Mouse (Mus musculus): ENCODE measurements around the gene Rasgef1b.

Gene Rasgef1b

DNA sequence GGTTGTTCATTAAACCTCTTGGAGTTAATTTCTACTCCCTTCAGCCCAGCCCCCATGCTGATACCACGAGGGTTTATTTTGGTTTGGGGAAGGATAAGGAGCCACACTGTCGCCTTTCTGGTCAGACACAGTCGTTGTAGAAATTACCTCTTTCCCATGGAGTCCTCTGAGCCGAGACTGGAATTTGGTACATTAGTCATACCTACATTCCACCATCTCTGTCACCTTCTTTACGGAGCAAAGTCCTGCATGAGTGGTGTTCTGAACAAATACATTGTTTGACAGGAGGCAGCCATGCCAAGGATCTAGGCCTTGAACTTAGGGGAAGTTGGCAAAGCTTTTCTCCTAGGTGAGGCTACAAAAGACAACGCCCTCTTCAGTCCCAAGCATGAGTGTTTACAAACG is 202.1 kb downstream of the Rasgef1b start:
- DNase-seq, result no peak

DNA sequence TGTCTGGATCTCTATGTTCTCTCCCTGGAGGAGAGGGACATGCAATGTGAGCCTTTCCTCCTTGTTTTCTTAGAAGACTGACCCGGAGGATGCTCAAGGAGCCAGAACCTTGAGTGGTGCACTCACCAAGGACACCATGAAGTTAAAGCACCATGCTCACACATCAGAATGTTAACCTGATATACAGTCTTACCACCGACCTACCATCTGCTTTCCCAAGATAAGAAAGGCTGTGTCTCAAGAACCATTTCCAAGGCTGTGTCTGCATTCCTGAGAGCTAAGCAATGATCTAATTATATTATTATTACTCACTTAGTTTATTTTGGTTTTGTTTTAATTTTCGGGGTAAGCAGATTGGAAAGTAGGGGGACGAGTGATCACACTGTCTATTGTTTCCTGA is 203.2 kb downstream of the Rasgef1b start:
- DNase-seq, result no peak

DNA sequence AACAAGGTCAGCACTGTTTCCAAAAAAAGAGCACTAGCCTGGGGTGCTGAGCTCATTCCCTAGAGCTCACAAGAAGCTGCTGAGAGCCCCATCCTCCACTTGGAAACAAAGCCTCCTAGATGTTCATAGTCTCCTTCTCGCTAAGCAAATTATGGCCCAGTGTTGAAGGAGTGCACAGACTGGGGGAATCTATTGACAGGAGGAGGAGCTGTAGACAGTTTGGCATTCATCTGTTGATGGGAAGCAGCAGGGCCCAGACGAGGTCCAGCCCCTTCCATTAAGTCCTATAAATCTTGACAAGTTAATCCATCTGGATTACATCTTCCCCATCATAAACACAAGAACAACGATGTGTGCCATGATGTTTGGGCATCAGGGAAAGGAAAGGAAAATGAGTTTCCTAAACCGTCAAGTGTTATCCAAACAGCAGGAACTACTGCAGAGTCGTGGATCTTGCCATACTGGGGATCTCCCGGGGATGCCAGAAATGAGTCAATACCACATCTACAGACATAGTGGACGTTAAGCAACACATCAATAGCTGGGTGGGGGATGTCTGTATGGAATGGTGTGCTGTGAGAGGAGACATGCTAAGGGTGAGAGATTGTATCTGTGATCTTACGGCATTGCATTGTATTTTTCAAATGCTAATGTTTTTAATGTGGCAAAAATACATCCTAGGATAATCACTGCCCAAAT is 206.1 kb downstream of the Rasgef1b start:
- no peak for DNase-seq

DNA sequence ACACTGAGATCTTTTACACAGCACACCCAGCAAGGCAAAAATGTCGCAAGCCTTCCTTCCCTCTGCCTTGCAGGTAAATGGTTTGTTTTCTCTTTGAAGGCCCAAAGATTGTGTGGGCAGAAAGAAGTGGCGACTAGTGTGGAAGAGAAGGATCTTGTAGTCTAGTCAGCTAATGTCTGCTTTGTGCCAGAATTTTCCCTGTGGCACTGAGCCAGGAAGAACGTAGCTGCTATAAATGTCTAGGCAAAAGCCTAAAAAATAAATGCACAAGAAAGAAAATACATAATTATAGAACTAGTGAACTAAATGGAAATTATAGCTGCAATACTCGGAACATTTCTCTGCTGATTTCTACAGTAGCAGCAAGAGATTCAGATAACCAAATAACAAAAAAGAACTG is 207.5 kb downstream of the Rasgef1b start:
- DNase-seq, result no peak

DNA sequence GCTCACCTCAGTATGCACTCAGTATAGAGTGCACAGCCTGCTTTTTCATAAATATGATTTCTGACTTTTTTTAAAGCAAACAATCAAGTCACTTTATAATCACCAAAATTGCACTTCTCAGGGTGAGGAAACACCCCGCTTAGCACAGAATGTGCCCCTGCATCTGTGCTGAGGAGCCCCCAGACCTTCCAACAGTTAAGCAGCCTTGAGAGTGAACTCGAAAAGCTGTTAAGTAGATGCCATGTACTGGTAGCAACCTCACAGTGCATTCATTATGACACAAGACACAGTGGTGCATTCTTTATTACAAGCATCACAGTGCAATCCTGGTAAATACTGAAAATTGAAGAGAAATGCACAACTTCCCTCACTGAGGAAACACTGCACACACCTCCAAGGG is 209.3 kb downstream of the Rasgef1b start:
- DNase-seq, result no peak

DNA sequence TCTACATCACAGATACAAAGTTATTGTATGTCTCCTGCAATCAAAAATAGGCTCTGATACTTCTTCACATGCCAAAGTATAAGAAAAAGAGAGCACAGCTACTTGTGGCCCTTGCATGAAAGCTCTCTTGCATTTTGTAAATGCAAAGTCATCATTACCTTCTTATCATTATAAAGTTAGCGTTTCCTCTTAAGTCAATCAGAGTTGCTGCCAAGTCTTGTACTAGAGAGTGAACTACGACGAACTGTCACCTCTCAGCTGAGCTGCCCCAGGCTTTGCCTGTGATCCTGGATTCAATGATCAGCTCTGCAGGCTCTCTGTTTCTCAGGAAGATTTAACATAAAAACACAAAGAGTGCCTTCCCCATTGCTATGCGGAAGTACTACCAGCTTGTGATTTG is 209.8 kb downstream of the Rasgef1b start:
- DNase-seq, result no peak

DNA sequence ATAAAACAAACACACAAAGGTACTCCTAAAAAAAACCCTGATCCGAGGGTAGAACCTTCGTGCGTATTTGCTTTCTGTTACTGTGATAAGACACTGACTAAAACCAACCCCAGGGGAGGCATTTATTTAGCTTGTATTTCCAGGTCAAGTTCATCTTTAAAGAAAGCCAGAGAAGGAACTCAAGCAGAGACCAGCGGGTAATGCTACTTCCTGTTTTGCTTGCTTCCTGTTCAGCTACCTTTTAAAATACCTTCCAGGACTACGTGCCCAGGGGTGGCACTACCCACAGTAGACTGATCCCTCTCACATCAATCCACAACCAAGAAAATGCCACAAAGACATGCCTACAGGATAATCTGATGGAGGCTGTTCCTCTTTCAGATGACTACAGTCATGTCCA is 212.7 kb downstream of the Rasgef1b start:
- no peak for DNase-seq

DNA sequence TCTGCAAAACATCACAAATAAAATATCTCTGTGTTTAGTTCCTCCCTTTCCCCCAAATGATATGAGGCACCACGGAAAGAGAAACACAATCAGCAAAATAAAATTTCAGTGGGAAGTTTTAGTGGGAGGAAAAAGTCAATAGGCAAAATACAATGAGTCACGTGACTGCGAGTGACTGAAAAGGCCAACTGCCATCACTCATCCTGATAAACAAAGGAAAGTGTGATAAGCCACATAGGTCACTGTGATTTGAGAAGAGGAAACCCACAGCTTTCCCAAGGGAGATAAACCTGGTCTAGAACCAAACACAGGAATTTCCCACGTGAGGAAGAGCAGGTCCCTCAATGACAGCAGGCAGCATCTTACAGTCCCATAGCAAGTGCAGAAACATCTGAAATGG is 213.1 kb downstream of the Rasgef1b start:
- DNase-seq, result no peak

DNA sequence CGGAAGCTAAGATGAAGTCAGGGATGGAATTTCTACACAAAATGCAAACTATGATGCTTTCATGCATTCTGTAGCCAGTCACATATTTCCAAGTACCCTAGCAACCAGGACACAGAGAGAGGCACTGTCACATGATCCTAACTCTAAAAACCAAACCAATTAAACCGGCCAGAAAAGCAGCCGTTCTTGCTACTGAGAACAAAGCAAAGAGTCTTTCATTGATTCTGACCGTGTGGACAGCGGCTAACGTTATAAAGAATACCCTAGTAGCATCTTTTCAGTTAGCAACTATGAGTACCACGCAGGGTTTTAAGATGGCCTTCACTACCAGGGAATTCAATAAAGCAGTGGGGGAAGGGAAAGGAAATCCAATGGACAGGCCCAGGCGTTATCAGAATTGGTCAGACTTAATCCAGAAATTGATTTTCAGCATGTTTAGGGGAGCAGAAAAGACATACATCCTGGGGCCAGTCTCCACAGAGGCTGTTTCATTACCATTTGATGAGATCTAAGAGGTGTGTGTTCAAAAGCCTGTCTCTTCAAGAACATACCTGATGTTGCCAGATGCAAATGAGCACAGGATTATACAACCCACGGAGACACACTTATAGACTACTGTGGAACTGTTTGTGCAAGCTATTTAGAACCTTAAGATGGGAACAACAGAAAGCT is 215.5 kb downstream of the Rasgef1b start:
- DNase-seq, result no peak

DNA sequence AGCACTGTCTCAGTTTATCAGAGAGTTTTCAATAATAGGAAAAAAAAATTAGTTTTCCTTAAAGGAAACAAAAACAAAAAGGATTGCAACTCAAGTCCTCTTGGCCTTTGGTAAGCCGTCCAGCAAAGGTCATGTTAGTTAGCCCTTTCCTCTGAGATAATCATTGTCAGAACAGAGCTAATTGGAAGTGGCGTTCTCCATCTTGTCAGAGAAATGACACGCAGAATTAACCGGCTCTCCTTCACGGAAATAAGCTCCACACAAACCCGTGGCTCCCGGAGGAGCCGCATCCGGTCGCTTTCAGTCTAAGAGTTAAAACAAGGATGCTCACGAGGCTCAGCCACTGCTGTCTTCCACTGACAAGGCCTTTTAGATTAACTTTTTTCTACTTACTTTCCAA is 217.8 kb downstream of the Rasgef1b start:
- DNase-seq, result no peak

DNA sequence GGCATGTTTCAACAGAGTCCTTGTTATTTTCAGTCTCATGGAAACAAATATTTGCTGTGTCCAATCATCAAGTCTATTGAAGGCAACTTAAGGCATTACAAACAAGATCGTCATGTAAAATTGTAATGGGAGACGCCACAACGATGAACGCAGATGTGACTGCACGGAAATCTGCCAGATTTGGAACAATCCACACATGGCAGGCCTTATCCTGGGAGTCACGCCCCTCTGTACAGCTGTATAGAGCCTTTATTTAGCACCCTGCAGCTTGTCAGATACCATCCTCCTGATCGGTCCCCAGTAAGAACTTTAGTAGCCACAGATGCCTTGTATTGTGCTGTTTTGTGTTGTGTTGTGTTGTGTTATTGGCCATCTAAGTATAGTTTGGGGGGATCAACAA is 222.8 kb downstream of the Rasgef1b start:
- DNase-seq, result no peak

DNA sequence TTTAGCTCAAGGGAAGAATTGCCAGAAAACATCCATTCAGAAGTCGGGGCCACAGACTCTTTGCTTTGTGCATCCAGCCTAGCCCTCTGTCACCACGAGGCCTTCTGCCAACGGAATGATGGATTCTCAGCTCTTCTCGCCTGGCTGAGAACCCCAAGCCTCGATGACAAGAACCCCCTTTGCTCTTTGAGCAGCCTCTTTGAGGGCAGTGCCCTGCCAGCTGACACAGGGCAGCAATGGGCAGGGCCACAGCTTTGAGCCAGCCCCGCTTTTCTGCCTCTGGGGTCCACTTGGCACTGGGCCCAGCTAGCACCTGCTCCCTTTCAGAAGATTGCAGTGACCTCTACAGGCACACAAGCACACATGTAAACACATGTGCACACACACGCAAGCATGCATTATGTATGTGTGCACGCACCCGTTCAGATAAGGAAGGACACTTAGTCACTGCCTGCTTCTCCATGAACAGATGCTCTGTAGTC is 224.5 kb downstream of the Rasgef1b start:
- no peak for DNase-seq

DNA sequence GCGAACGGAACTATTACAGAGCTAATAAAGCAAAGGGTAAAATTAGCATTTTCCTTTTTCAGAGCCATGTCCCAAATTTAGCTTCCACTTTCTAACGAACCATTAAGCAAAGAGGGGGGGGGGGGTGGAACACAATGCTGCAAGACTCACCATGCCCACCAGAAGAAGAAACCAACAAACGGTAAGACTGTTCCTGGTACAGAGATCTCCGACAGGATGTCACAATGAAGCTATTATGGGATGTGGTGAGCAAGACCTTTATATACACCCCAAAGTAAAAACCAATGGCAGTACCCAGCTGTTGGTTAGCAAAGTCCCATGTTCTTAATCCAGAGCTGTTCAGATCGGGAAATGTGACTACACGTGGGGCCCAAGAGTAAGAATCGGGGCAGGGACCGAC is 226.2 kb downstream of the Rasgef1b start:
- DNase-seq, result no peak

DNA sequence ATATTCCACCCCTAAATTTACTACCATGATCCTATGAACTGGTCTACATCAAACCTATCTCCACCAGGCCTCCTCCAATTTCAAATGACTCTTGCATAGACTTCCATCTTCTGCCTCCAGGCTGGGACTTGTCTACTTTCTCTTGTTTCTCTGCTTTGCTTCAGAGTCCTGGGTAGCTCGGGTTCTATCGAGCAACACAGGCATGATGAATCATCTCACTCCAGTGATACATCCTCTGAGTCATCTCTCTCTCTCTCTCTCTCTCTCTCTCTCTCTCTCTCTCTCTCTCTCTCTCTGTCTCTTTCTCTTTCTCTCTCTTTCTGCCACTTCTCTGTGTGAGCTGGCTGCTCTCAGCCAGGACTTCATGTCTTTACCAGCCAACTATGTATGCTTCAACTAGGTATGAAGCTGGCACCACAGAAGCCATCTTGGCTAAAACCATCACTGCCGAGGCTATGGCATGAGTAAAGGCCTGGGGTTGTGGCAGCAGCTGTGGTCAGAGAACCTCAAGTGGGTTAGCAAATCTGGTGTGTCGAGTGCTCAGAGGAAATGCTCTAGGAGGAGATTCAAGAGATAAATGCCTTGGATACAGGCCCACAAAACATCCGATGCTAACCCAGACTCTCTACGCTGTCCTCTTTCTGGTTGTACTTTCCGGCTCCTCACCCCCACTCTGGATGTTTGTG is 229.3 kb downstream of the Rasgef1b start:
- no peak for DNase-seq

DNA sequence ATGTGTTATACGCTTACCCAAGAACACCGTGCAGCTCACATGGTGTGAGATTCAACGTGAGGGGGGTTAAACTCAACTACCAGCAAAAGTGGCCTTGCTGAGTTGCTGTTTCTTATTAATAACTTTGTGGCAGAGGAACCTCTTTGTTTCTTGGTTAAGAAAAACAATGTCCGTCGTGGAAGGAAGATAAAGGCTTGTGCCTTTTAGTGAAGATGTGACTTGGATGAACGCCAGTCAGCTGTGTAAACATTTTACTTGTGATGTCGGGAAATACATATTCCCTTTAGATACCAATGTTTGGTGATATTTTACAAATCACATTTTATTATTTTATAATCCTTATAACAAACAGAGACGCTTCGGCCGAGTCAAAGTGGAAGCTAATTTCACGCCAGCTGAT is 231.0 kb downstream of the Rasgef1b start:
- no peak for DNase-seq

DNA sequence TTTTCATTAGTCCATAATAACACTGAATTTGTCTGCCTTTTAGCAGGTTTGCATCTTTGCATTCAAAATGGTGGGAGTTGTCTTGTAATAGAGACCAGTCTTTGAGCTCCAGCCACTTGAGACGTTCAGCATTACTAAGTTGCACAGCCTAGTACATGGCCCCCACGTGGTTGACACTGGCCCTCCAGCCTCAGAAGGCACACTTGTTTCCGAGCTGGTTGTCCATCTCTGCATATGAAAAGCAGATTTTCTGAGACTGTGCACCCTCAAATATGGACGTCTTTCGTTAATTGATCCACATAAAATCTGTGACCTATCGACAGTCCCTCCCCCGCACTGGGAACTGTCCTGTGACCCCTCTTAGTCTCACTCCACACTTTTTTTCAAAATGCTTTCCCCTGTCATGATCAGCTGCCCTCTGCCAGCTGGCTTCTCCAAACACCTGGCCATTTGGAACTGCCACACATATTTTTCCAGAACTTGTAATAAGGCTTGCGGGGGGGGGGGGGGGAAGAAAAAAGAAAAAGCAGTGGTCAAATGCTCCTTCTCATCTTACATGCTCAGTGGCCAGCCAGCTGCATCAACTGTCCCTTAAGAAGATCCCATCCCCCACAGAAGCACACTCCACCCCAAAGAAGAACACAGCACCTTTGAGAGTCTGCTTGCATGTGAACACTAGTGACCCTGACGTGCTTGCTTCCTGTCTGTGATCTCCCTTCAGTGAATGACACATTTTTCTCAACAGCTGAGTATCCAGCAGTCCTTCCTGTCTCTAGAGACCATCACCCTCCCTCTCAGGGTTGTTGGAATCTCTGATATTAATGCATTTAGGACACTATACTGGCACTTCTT is 231.7 kb downstream of the Rasgef1b start:
- DNase-seq, result no peak

DNA sequence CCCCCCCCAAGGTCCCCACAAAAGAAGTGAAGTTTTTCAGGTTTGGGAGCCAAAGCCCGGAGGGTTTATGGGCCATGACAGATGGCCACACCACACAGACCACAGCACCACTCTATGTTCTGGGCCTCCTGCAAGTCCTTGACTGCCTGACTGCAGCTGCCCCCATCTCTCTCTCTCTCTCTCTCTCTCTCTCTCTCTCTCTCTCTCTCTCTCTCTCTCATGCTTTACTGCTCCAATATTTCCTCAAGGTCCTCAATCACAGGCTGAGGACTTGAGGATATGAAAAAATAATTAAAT is 232.8 kb downstream of the Rasgef1b start:
- no peak for DNase-seq

DNA sequence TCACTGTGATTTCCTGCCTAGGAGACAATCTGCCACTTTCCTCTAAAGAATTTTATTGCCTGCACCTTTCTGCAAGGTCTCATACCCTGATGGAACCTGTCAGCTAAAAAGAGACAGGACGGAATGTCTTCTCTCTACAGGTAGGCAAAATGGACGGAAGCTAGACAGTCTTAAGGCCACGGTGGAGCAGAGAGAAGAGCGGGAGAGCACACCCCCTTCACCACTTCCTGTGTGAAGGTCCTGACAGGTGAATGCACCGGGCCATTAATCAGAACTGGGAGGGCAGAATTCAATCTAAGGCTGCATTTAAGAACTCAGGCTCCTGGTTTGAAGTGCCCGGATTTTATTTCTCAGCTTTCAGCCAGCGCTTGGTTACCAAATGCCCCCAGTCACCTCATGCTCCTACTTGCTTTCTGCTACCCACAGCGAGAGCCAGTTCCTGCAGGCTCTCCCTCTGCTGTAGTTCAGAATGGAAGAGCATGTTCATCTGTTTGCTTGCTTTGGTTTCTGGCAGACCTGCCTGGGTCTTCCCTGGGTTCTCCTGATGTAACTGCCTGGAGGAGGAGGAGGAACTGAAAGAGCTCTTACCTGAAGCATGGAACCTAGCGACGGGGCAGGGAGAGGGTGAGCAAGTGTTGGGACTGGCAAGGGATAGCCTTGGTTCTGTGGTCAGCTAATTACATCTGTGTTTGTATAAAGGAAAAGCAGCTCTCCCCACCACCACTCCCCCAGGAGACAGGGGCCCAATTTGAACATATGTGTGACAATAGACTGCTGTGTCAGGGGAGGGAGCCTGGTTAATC is 233.3 kb downstream of the Rasgef1b start:
- DNase-seq, result no peak

DNA sequence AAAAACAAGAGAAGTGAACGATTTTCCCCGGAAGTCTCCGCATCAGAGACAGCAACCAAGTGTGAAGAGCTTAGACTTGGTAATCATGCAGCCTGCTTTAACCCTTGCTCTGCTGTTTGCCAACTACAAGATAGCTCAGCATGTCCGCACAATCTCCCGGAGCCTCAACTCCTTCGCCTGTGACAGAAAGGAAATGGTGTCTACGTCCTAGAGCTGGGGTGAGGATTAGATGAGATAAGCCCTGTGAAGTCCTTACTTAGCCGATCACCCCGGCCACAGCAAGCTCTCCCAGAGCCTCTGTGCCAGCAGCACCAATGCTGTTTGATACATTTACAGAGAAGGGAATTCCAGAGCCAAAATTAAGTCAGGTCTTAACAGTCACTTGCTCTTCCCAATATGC is 235.0 kb downstream of the Rasgef1b start:
- DNase-seq, result no peak

DNA sequence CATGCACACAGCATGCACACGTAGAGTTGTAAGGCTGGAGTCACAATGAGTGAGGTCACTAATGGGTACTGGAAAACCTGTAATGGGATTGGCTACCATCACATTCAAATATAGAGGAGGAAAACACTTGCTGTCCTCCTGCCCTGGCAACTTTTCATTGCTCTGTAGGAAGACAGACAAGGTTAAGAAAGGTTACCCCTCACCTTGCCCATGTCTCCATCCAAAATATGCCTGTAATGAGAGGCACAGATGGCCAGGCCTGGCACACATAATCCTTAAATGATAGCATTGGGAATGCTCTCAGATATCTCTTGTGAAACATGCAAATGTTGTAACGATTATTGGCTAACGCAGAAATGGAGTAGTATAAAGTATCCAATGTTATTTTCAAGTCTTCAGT is 235.8 kb downstream of the Rasgef1b start:
- no peak for DNase-seq

DNA sequence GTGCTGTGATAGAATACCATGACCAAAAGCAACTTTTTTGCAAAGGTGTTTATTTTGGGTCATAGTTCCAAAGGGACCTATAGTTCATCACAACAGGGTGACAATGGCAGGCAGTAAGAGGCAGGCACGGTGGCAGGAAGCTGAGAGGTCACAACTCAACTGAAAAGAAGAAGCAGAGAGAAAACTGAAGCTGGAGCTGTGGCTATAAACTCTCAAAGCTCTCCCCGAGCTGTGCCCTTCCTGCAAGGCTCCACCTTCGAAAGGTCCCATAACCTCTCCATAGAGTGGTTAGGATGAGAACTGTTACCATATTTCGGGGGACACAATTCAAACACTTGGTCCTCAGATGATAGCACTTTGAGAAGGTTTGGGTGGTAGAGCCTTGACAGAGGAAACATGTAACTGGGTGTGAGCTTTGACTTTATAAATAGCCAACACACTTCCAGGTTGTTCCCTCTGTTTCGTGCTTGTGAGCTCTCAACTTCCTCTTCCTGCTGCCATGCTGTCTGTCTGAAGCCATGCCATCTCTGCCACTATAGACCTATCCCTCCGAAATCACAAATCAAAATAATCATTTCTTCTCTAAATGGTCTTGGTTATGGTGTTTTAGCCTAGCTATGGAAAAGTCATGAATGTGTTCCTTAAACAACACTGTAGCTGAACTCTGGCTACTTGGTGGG is 240.2 kb downstream of the Rasgef1b start:
- DNase-seq, result no peak

Data from thymus, postnatal 36 days (tissue).